ENCODE assay signal across 8 mouse cellular contexts in genomic region chr4:128706626-128707025, GRCm38 (mm10). TPM values are rescaled to one million over a fixed set of nuclear protein-coding genes. Genes with fewer than 3 reads are reported as not detected.
A peak's percentile ranks its signal among the peaks of the same experiment; 100 is the strongest.
DNase-seq lines count a peak whose midpoint lies in the region; ATAC-seq lines count a peak whose summit lies in the region.

No protein-coding gene starts in this region.

- no peak overlapping the region; the same call in 1 of the 2 replicates for H3K4me2 ChIP-seq in kidney, embryonic 16.5 days (replicated peaks; ENCODE audit: low read depth, low read length)

- peak; percentile 49; the same call in 1 of the 2 replicates for ATAC-seq in kidney, embryonic 16.5 days (ENCODE audit: low FRiP score, low TSS enrichment)
- ATAC-seq in megakaryocyte, adult 5-6 weeks (ENCODE audit: poor library complexity, severe bottlenecking) = peak; percentile 16; the same call in 1 of the 2 replicates
- no peak for ATAC-seq in activated CD4-positive, CD25-positive, alpha-beta regulatory T cell, adult 4 months

- no peak overlapping the region for H3K4me3 ChIP-seq in embryonic facial prominence, embryonic 10.5 days
- no peak overlapping the region for H3K4me3 ChIP-seq in kidney, embryonic 16.5 days (ENCODE audit: low read length)

- H3K36me3 ChIP-seq in embryonic facial prominence, embryonic 10.5 days (replicated peaks) = peaks cover 4% of the 10 kb centered on the region
- H3K36me3 ChIP-seq in kidney, embryonic 16.5 days (ENCODE audit: insufficient read depth, low read length) = 0 out of 2 replicates have a peak, but pooled peaks cover 4% of the 10 kb centered on the region

- H3K27ac ChIP-seq in embryonic facial prominence, embryonic 10.5 days (replicated peaks) = 0 out of 2 replicates have a peak overlapping the region, but pooled peaks have one; percentile 27
- H3K27ac ChIP-seq in kidney, embryonic 16.5 days (ENCODE audit: low read length) = no peak overlapping the region

- H3K4me1 ChIP-seq in embryonic facial prominence, embryonic 10.5 days = peaks cover 39% of the 10 kb centered on the region
- peaks cover 16% of the 10 kb centered on the region for H3K4me1 ChIP-seq in kidney, embryonic 16.5 days (ENCODE audit: insufficient read depth, low read length)

- intact Hi-C loops in left cerebral cortex, postnatal 4 days (cut with DNase I) = loop anchor here (5.0 kb wide), 1 partner anchor 94 kb away; the partner anchor contains the start of gene Zscan20
- intact Hi-C loops in left cerebral cortex, postnatal 14 days (cut with DNase I) = loop anchor here (5.0 kb wide), 1 partner anchor 94 kb away; the partner anchor contains the start of gene Zscan20

- DNase-seq in left cerebral cortex, postnatal 4 days = peak; percentile 53
- DNase-seq in left cerebral cortex, adult 8-10 months (ENCODE audit: low spot score in 2 of 2) = no peak
- DNase-seq in embryonic facial prominence, embryonic 10.5 days (ENCODE audit: low spot score) = peak; percentile 66
- no peak for DNase-seq in layer of hippocampus, adult 18-20 months (ENCODE audit: low spot score in 2 of 2)
- DNase-seq in left cerebral cortex, postnatal 14 days (ENCODE audit: low spot score in 2 of 2) = no peak

- WGBS in embryonic facial prominence, embryonic 10.5 days = 13% methylated on average over 9 of the region's 9 CpGs
- WGBS in kidney, embryonic 16.5 days = 7% methylated on average over 9 of the region's 9 CpGs

- peaks cover 36% of the 10 kb centered on the region for H3K27me3 ChIP-seq in embryonic facial prominence, embryonic 10.5 days (replicated peaks; ENCODE audit: low read depth, poor library complexity, severe bottlenecking)
- no peaks in the 10 kb centered on the region for H3K27me3 ChIP-seq in kidney, embryonic 16.5 days (ENCODE audit: insufficient read depth, low read length)

- H3K9ac ChIP-seq in kidney, embryonic 16.5 days (replicated peaks; ENCODE audit: low read length) = no peak overlapping the region

- no peaks in the 10 kb centered on the region for H3K9me3 ChIP-seq in embryonic facial prominence, embryonic 10.5 days
- no peaks in the 10 kb centered on the region for H3K9me3 ChIP-seq in kidney, embryonic 16.5 days (ENCODE audit: low read length)

RNA-seq across cellular contexts. Expression of gene A3galt2, which starts 48.5 kb away (rescaled TPM):
- total RNA-seq in left cerebral cortex, postnatal 4 days (2021) = 1 to 10 TPM; 1.1 to 1.3 TPM
- under 1 TPM; 0.09 to 0.39 (median 0.27) TPM for total RNA-seq in left cerebral cortex, adult 8-10 months (2022)
- 0.09 and 0.12 TPM in 2 replicates for polyA plus RNA-seq in embryonic facial prominence, embryonic 10.5 days (2016; fragmentation: Nextera tagmentation; extraction: Ambion mirVana)
- 0.24 and 0.35 TPM in 2 replicates for polyA plus RNA-seq in kidney, embryonic 16.5 days (2015; fragmentation: Nextera tagmentation; extraction: Ambion mirVana)
- 0.09 and 0.21 TPM in 2 replicates for total RNA-seq in megakaryocyte, adult 5-6 weeks (2015)
- total RNA-seq in megakaryocyte, adult 5-6 weeks (2017) = 0.11 TPM in 1 of 2 replicates, not detected in the other
- not detected for polyA plus RNA-seq in activated CD4-positive, CD25-positive, alpha-beta regulatory T cell, adult 4 months (2017; shearing (Covaris generic))
- total RNA-seq in layer of hippocampus, adult 18-20 months (2021) = under 1 TPM; 0.28 to 0.35 TPM
- total RNA-seq in left cerebral cortex, postnatal 14 days (2021) = under 1 TPM; 0.42 to 0.75 TPM

RNA-seq across cellular contexts. Expression of gene Phc2, which starts 52.1 kb away (rescaled TPM):
- 10 to 100 TPM; 90.7 to 95.1 TPM for total RNA-seq in left cerebral cortex, postnatal 4 days (2021)
- total RNA-seq in left cerebral cortex, adult 8-10 months (2022) = 10 to 100 TPM; 88.6 to 92.0 (median 90.0) TPM
- polyA plus RNA-seq in embryonic facial prominence, embryonic 10.5 days (2016; fragmentation: Nextera tagmentation; extraction: Ambion mirVana) = 69.5 and 84.4 TPM in 2 replicates
- 19.4 and 21.4 TPM in 2 replicates for polyA plus RNA-seq in kidney, embryonic 16.5 days (2015; fragmentation: Nextera tagmentation; extraction: Ambion mirVana)
- total RNA-seq in megakaryocyte, adult 5-6 weeks (2015) = 34.1 and 34.5 TPM in 2 replicates
- 17.0 and 18.8 TPM in 2 replicates for total RNA-seq in megakaryocyte, adult 5-6 weeks (2017)
- 10 to 100 TPM; 12.2 to 14.2 TPM for polyA plus RNA-seq in activated CD4-positive, CD25-positive, alpha-beta regulatory T cell, adult 4 months (2017; shearing (Covaris generic))
- 100 to 1,000 TPM in 1 of 2 experiments, 10 to 100 TPM in 1; 99.6 to 102 TPM for total RNA-seq in layer of hippocampus, adult 18-20 months (2021)
- 10 to 100 TPM; 74.8 to 77.2 TPM for total RNA-seq in left cerebral cortex, postnatal 14 days (2021)

Comparison
In these comparisons a context has a peak if more than half of its experiments do, and no peak if none do; other contexts are left out.
1. DNase-seq: peak in left cerebral cortex, postnatal 4 days (single experiment) and embryonic facial prominence, embryonic 10.5 days (single experiment); none in left cerebral cortex, adult 8-10 months (0 of 2), layer of hippocampus, adult 18-20 months (0 of 2) and left cerebral cortex, postnatal 14 days (0 of 2).